Mouse (Mus musculus) embryo, embryonic 11 days (tissue): Measurements from ENCODE around the gene Myoz1.
A peak's percentile ranks its signal among the peaks of the same experiment; 100 is the strongest.
"Not testable (repeated sequence)": the region's sequence is repeated elsewhere in the genome, so short reads cannot be mapped to it uniquely, and the experiment has no call there.

Source experiments
- DNase-seq: peaks from one replicate; pipeline ENCODE4 v3.0.0-alpha.2; 2015

Gene Myoz1

GRCm38 (mm10) chr14:20637818-20638574 is 18.3 kb downstream of the Myoz1 start:
- no peak for DNase-seq

GRCm38 (mm10) chr14:20636968-20637367 is 19.4 kb downstream of the Myoz1 start:
- DNase-seq = not testable (repeated sequence)

DNA sequence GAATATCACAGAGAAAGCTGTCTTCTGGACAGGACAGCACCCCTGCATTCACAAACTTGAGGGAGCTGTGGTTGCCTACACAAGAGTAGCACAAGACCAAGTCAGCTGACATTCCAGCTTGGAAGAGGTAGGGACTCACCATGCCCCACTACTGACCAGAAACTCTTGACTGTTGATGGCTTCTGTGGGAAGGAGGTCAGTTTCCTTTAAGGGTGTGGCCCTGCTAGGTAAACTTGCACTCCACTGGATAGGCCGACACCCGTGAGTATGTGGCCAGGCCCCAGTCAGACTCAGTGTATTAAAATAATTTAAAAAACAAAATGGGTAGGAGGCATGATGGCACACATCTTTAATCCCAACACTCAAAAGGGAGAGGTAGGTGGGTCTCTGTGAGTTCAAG is 20.8 kb downstream of the Myoz1 start:
- DNase-seq = no peak

DNA sequence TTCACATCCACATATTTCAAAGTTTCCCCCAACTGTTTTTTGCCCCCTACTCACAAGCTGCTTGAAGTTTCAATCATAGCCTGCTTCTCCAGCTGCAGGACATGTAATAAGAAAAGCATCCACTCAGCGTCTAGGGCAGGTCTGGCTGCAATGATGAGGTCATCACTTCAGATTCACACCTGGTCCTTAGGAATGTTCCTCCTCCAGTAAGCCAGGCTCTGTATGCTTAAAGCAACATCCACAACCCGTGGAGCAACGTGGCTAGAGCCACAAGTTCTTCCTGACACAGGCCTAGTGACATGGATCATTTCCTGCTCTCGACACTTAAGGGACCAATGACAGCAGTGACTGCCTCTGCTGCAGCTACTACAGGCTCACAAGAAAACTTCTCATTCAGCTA is 25.1 kb downstream of the Myoz1 start:
- no peak for DNase-seq

- no peak for DNase-seq
Observed at GRCm38 (mm10) chr14:20626971-20627370, 29.4 kb downstream of the Myoz1 start.

DNA sequence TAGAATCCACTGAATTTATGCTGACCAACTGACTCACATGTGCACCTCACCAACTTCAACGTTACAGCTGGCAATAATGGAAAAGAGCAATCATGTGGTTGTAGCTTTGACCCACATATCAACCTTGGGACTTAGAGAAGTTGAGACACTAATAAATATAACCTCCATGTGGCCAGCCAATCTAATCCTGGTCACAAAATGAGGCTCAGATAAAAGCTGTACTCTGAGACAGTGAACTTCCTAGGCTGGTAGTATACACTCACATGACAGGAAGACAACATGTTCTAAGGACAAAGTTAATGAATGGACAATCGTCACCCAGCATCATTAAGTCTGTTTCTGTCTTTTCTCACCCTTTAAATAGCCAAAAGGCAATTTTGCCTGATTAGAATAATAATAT is 29.9 kb downstream of the Myoz1 start:
- DNase-seq = no peak

DNA sequence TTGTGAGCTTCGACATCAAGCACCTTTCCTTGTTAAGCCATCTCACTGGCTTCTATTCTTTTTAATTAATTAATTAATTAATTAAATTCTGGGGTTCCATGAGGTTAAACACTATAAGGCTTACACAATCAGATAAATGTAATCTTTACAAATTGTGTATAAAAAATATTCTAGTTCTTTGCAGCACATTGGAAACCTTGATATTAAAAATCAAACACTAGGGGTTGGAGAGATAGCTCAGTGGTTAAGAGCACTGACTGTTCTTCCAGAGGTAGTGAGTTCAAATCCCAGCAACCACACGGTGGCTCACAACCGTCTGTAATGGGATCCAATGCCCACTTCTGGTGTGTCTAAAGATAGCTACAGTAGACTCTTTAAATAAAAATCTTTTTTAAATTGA is 33.4 kb downstream of the Myoz1 start:
- DNase-seq = no peak

- no peak for DNase-seq
Observed at GRCm38 (mm10) chr14:20622412-20622811, 33.9 kb downstream of the Myoz1 start.

GRCm38 (mm10) chr14:20621903-20622302 is 34.4 kb downstream of the Myoz1 start:
- no peak for DNase-seq

DNA sequence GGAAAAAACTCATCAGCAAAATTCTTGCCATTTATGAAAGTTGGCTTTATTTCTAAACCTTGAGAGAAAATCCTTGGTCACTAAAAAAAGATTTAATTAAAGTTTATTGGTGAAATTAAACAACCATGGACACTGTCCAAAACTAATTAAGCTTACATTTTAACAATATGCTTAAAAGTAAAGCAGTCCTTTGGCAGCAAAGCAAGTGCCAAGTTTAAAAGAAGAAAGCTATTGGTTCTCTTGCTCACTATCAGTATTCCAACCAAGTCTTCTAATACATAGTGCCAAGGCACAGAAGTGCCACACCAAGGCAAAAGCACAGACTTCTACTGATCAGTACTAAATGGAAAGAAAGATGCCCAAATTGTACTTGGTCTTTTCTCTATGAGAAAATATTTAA is 37.2 kb downstream of the Myoz1 start:
- no peak for DNase-seq

DNA sequence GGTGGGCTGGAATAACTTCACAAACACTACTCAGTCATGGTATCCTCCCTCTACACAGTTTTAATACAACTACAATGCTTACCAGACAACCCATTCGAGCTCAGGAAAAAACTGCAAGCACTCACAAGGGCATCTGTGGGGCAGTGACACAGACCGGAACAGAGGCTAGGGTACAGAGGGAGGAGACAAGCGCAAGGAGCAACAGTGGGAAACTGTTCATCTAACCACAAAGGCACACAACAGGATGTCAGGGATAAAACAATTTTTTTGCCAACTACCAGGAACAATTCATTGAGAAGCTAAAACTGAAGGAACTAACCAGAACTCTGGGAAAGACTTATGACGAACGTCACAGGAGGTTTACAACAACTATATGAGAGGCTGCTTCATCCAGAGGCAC is 38.1 kb downstream of the Myoz1 start:
- DNase-seq = no peak

- DNase-seq = peak; percentile 12
Observed at GRCm38 (mm10) chr14:20616421-20616820, 39.9 kb downstream of the Myoz1 start.

- no peak for DNase-seq
Observed at GRCm38 (mm10) chr14:20615075-20615474, 41.3 kb downstream of the Myoz1 start.

GRCm38 (mm10) chr14:20612820-20613219 is 43.5 kb downstream of the Myoz1 start:
- no peak for DNase-seq

- peak; percentile 10 for DNase-seq
Observed at GRCm38 (mm10) chr14:20610146-20610545, 46.2 kb downstream of the Myoz1 start.

GRCm38 (mm10) chr14:20609519-20609918 is 46.8 kb downstream of the Myoz1 start:
- DNase-seq = no peak

- no peak for DNase-seq
Observed at GRCm38 (mm10) chr14:20607396-20608126, 48.8 kb downstream of the Myoz1 start.

DNA sequence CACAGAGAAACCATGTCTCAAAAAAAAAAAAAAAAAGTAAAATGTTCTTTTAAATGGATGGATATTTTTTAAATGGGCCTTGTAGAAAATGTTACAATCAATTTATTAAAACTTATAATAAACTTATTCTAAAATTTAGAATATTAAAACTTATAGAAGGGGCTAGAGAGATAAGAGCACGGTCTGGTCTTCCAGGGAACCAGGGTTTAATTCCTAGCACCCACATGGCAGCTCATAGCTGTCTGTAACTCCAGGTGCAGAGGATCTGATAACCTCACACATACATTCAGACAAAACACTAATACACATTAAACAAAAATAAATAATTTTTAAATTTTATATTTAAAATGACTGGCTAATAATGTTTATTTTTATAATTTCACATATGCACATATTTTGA is 55.1 kb downstream of the Myoz1 start:
- DNase-seq = no peak

- DNase-seq = no peak
Observed at GRCm38 (mm10) chr14:20600203-20600602, 56.1 kb downstream of the Myoz1 start.

GRCm38 (mm10) chr14:20599542-20599941 is 56.8 kb downstream of the Myoz1 start:
- DNase-seq = no peak
